Mouse (Mus musculus) 3T3-L1 (cell line): ENCODE data around the gene Tmem117.

ENCODE experiments used
- DNase-seq: peaks from one replicate; pipeline ENCODE4 v3.0.0-alpha.2; 2015; ENCODE audit warnings: low read depth, low spot score

Tmem117 gene

DNA sequence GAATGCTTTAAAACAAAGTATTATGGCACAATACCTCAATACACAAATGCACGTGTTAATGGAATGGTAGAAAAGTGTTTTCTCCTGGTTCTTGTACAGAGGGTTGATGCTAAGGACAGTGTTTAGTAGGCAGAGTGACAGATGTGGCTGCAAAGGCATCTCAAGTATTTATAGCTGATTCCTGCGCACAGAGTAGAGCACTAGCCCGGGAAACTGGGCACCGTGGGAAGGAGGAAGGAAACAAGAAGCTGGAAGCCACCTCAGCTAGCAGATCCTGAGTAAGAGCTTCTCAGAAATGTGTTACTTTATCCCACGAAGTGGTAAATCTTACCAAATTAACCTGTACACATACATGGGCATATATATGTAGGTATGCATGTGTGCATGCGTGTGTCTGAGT is 395.4 kb downstream of the Tmem117 start:
- no peak for DNase-seq

DNA sequence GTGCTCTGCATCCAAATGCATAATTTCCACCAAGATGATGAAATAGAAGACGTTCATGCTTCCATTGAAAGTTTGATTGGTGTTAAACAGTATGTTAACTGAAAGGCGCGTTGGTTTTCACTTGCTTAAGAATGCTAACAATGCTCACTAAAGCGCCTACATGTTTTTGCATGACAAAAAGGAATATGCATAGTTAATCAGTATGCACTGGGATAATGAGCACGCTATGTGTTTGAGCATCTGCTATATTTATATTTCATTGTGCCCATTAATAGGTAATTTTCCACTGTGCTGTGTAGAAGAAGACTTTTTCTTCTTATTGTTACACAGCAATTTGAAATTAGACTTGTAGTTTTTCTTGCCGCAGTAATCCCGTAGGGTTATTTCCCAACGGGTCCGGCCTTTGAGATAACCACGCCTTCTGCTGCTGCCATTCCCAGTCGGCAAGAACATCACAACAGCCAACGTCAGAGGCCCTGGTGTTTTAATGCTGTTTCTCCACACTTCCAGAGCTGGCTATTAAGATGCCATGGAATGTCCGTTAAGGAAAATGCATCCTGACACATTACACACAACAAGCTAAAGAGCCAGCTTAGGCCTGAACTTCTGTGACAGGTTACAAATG is 399.9 kb downstream of the Tmem117 start:
- no peak for DNase-seq

DNA sequence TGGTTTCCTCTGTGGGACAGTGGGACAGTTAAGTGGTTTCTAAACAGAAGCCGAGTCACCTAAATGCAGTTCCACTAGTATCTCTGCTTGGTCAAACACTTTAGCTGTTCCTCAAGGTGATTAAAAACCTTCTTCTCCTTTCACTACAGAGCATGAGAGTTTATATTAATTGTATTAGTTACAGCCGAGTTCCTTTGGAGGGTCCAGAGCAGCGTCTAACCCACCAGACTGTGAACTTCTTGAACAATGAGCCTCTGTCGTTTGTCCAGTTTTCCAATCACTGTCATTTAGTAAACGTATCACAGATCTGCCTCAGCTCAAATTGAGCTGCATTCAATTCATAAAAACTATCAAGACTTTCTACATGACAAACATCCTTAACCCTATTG is 400.4 kb downstream of the Tmem117 start:
- no peak for DNase-seq

DNA sequence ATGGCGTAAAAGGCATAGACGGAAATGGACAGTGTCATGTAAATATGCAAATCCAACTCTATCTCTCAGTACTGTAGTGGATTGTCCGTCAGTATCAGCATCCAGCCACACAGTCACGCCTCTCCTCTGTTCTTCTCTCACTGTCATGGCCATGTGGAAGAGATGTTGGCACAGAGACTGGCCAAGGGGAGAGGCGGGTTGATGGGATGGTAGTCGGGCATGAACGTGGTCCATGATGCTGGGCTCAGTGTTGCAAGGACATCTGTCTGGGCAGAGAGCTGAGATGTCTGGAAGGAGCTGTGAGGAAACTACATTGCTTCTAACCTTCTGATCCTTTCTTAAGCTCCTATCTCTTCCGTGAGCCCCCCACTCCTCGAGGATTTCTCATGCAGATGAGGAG is 413.4 kb downstream of the Tmem117 start:
- no peak for DNase-seq

DNA sequence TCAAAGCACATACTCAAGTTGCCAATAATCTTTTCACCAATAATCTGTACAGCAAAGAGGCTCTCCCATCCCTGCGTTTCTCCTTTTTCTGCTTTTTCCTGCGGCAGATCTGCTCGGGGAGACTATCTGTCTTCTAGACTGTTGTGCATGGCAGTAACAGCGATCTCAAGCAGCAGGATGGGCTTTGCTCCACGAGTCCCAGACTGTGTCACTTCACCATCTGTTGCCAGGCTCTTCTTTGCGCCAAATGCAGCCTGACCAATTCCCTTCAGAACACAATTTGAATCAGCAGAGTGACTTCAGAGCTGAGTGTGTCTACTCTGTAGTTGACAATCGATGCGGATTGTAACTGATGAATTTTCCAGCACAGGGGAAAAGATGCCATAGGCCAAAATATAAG is 415.0 kb downstream of the Tmem117 start:
- DNase-seq, result no peak

DNA sequence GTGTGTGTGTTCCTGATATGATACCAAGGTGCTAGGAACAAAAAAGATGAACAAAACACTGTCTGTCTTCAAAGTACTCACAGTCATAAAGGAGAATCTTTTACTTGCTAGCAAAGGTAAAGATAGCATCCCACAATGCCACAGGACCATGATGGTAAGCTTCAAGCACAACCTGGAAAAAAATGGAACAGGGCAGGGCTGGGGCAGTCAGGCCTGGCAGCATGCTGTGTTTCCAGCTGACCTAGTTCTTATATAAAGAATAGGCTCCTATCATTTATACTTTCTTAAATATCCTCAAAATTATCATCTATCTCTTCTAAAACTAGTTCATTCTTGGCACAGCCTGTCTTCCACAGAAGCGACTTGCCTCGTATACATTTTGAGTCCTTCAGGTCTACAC is 418.5 kb downstream of the Tmem117 start:
- no peak for DNase-seq

DNA sequence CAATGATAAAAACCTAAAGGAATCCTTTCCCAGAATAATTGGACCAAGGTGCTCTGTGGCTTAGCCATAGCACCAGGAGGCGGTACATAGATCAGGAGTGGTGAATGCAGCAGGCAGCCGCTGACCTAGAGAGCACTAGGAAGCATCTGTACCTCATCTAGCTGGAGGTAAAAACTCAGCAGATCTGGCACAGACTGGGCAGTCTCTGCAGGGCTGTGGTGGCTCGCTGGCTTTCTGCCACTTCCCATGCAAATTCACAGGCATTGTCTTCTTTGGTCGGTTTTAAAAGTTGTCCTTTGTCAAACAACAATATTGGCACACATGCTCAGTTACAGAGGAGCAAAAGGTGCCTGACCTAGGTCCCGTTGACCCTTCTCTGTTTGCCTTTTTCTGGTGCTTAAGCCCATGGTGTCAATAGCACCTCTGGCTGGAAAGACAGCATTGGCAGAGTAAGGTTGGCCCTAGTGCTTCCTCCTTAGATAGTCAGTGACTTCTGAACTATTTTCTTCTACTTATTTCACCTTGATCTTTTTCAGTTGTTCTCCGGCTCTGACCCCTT is 420.2 kb downstream of the Tmem117 start:
- DNase-seq, result no peak

DNA sequence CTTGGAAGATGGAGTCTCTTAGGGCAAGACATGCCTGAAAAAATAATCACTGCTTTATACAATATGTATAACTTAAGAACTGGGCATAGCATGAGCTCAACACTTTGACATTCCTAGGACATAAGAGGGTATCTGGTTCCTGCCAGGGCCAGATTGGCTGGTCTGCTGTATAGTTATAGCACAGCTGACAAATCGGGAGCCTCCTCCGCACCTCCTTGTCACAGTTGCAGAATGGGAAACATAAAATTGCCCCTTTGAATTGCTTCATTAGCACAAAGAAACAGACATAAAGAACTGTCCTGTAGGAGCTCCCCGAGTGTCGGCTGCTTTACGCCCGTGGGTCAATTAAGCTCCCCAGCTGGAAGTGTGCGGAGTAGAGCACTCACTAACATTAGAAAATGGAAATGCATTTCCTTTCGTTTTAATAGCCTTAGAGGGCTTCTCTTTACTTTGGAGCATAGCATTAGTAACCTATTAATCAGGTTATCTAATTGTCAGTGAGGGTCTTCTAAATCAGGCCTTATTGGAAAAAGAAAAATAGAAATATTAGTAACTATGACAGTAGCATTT is 426.1 kb downstream of the Tmem117 start:
- no peak for DNase-seq

DNA sequence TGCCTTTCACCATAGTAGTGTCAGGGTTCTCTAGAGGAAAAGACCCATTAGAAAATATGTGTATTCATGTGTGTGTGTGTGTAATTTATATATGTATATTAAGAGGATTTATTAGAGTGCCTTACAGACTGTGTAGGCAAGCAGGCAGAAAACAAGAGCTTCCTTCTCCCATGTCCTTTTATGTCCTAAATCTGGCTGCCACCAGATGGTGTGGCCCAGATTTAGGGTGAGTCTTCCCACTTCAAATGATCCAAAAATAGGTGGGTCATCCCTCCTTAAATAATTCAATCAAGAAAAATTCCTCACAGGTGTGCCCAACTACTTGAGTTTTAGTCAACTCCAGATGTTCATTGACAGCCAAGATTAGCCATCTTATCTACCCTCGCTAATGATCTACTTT is 439.0 kb downstream of the Tmem117 start:
- DNase-seq, result no peak

DNA sequence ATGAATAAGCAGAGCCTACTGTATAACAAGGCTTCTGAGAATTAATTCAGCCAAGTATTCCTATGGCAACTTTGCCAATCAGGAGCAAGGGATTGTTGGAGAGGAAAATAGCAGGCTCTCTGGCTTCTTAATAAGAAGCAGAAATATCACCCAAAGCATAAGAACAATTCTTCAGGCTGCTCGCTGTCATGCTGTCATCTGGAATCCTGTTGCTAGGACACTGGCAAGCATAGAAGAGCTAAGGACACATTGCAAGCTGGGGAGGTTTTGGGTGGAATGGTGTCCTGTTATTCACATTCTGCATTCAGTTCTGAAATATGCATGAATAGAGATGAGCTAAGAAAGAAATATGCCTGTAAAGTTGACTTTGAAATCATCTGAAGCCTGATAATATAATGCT is 439.8 kb downstream of the Tmem117 start:
- DNase-seq, result no peak

DNA sequence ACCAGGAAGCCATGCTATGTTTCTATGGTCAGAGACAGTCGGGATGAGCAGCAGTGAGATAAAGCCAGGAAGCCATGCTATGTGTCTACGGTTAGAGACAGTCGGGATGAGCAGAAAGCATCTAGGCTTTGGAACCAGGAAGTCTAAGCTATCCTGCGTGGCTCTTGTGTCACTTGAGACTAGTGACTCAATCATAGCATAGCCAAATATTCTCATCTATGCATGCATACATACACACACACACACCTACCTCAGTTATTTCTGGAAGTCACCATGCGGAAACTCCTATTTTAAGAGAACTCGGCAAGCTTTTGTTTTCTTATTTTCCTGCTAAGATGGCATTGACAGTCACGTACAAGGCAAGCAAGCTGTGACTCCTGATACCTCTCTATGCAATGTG is 441.8 kb downstream of the Tmem117 start:
- DNase-seq, result no peak

DNA sequence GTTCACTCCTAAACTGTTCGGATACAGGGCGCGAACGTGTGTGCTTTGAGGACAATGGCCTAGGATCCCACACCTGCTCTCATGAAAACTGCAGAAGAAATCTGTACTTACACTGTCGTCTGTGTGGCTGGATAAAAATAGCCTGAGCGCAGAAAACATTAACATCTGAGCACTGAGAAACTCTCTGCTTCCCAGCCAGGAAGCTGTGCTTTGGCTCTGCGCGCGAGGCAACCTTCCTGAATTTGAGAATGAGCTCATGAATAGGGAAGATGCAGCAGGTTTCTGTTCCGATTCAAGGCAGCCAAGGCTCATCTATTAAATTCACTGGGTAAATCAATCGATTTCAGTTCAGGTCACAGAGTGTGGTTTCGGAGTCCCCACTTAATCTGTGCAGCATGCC is 446.3 kb downstream of the Tmem117 start:
- no peak for DNase-seq

DNA sequence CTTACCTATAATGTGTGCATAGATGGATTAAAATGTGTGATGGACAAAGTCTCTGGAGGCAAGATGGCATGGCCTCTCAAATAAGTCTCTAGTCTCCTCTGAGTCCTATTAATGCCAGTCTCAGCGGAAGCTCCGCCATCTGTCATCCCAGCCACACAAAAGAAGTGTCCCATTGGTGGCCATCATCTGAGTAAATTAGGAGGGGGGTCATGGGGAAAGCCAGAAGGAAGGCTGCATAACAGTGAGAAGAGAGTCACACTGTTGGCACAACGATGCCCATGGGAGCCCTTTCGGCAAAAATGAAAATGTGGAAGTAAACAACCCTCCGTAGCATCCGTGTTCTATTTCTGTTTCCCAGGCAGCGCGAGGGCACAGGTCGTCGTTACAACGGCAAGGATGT is 452.6 kb downstream of the Tmem117 start:
- DNase-seq, result no peak

DNA sequence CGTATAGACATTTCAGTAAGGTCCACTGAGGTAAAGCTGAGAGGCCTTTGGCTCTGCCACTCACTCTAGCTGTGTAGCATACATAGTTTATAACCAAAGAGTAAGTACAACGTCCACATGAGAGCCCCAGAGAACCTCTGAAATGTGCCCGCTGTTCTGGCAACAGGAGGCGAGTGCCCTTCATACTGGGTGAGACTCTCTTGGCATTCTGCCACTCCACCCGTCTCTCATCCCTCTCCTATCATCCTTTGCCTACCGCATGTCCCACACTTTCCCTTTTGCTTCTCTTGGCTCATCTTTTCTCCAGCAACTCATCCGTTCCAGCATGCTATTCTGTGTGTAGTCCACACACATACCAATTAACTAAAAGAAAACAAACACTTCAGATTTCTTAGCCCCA is 456.9 kb downstream of the Tmem117 start:
- DNase-seq, result no peak

DNA sequence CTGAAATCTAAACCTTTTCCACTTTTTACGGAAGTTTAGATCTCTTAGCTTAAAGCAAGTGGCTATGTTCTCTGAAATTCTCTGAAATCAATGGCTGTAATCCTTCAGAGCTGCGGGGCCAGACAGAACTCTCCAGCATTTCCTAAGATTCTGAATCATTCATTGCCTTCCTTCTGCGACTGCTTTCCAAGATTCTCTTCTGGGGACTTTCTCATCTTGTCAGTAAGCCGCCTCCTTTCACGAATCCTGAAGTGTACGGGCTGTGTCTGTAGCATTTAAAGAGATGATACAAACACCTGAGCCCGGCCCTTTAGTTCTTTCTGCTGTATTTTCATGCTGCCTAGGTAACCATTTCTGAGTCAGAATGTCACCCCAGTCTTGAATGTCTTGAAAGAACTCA is 471.1 kb downstream of the Tmem117 start:
- no peak for DNase-seq

DNA sequence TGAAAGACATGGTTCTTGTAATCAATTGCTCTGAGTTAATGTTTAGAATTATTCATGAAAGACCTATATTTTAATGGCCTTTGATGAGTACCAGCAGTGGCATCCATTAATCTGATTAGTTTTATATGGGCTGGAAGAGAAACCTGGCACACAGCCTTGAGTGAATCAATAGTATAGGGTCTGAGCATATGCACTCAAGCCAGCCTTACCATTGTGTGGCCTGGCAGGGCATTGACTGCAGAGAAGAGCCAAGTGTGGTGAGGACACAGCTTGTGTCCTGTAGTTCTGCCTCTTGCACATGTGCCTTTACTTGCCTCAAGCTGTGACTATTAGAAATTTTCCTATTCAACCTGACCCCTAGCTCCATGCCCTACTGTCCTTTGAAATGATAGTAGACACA is 472.5 kb downstream of the Tmem117 start:
- no peak for DNase-seq

DNA sequence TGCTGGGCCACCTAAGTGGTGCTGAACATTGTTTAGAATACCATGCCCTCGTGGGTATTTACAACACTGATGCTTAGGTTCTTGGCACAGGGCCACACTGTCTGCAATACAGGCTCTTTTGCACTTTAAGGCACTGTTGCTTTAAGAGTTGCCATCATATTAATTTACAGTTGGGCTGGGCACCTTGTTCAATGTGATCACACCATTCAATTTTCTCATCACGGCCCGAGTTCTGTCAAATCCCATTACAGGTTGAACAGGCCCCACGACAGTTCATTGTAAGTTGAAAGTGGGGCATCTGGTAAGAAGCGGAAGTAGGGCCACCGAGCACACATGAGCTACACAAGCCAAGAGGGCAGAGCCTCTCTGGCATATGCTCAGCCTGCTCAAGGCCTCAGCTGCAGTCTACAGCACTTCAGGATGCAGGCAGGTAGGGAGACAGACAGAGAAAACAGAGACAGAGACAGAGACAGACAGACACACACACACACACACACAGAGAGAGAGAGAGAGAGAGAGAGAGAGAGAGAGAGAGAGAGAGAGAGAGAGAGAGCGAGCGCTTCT is 478.3 kb downstream of the Tmem117 start:
- DNase-seq, result no peak

DNA sequence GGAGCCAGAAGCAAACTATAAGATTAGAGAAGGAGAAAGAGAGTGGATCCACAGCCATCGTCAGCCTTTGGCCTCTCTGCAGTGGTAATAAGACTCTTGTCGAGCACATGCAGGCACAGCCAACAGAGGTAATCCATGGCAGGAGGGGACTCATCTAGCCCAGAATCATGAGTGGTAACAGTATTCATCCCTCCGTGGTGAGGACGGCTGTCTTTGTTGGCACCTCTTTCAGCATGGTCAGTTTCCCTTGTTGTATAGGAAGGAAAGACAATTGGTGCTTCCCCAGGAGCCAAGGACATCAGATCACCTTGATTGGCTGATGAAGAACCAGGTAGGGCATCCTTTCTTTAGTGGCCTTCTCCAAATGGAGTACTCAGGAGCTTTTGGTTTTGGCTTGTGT is 479.6 kb downstream of the Tmem117 start:
- DNase-seq, result no peak

DNA sequence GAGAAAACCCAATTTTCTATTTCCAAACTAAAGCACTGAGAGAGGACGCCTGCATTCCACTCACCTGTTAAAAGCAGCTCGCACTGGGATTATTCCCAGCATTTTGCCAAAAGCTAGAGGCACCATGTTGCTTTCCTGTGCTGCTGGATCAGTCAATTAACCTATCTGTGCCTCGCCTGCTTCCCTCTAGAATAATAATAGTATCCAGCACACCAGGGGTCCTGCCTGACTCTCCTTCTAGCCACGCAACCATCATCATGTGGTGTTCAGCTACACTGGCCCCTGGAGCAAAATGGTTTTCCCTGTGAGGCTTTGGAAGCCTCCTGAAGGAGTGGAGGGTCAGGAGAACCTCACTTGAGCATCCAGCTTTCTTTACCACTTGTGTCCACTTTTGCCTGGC is 502.4 kb downstream of the Tmem117 start:
- DNase-seq, result no peak

DNA sequence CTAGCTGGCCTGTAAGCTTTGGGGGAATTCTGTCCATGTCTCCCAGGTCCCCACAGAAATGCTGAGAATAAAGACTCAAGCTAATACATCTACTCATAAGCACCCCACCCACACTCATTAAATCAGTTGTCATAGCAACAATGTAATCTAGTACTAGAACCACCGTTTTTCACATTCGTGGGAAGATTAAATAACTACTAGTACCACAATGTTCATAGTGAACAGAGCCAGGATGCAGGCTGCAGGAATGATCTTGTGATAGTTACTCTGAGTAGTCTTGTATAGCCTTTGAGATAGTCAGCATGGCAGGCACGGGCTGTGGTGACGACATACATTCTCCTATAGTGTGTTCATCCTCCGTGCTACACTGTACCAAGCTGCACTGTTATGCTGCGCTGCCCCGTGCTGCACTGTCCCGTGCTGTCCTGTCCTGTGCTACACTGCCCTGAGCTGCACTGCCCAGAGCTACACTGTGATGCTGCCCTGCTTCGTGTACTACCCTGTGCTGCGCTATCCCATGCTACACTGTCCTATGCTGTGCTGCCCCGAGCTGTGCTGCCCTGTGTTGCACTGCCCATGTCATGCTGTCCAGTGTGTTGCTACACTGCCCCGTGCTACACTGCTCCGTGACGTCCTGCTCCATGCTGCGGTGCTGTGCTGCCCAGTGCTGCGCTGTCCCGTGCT is 507.0 kb downstream of the Tmem117 start:
- DNase-seq, result no peak

DNA sequence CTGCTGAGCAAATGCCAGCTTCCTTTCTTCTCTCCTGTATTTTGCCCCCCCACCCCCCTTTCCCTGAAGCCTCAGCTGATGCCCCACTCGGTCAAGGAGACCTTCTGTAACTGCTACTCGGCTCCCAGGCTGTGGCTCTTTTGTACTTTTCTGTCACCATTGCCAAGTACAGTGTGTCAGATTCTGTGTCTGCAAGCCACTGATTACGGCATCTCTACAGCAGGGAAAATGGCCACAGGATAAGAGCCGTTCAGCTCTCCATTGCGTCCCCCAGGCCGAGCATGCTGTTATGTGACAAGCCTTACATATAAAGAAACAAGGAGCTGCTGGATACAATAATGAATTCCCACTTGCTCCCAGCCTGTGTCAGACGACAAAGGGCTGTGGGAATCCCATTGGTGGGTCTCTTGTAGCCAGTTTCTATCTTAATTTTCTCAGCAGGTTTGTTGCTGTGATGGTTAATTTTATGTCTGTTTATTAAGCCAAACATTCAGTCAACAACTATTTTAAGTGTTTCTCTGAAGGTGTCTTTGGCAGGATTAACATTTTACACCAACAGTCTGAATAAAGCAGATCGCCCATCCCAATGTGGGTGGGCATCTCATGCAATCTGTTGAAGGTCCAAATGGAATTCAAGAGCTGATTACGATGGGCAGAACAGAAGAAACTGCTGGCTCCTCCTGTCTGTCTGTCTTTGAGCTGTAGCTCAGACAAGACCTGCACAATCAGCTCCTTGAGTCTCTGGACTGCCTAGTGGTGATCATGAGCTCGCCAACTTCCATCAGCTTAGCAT is 508.2 kb downstream of the Tmem117 start:
- DNase-seq, result no peak
